Mouse (Mus musculus) bone marrow, adult 2 months (tissue): ENCODE data around the gene Trp53.

Experiments
- CTCF ChIP-seq: fragments of 200-500 bp; IDR thresholded peaks from 2 replicates; pipeline ENCODE4 v1.5.1; 2011; ENCODE audit warnings: low read length, control low read depth; ENCODE audit not compliant: control insufficient read depth, insufficient read depth
- POLR2A ChIP-seq: fragments of 200-500 bp; IDR thresholded peaks from 2 replicates; pipeline ENCODE4 v1.6.1; 2011; ENCODE audit warnings: low read depth, mild to moderate bottlenecking, control low read depth, low read length, borderline replicate concordance; ENCODE audit not compliant: control insufficient read depth

GRCm38 (mm10) chr11:69578301-69578700 lies 1.9 kb upstream of the Trp53 start:
- TF ChIP-seq CTCF (no peak), POLR2A (no peak)
